Mouse (Mus musculus) embryo, embryonic 10.5 days (tissue): Measurements from ENCODE around the gene Tpcn1.
A peak's percentile ranks its signal among the peaks of the same experiment; 100 is the strongest.

Source experiments
- DNase-seq: peaks from one replicate; pipeline ENCODE4 v3.0.0-alpha.2; 2015; ENCODE audit warnings: low spot score

Gene Tpcn1

DNA sequence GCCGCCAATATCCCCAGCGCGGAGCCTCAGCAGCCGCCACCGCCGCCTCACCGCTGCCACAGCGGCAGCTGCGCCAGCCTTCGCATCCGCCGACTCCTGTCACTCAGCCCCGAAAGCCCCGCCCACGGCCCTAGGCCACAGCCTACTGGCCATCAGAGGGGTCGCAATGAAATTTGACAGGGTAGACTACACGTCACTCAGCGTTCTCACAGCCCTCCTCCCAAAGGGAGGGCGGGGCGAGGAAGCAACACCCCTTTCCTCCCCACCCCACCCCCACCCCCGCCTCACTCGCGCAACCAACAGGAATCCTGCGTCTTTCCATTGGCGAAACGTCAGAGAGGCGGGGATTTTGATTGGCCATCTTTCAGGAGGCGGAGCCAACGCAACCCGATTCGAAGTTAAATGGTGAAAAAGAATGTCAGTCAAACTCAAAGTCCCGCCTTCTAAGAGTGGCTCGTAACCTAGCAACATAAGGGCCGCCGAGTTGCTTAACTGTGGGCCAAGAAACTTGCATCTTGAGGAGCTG is at the start of gene Tpcn1, which contains the start of gene Iqcd:
Tpcn1 (minus strand) TSS at position 105 of the 526 bp plus-strand sequence.
Iqcd (plus strand) TSS at position 448 of the 526 bp plus-strand sequence.
- peak; percentile 100 for DNase-seq

DNA sequence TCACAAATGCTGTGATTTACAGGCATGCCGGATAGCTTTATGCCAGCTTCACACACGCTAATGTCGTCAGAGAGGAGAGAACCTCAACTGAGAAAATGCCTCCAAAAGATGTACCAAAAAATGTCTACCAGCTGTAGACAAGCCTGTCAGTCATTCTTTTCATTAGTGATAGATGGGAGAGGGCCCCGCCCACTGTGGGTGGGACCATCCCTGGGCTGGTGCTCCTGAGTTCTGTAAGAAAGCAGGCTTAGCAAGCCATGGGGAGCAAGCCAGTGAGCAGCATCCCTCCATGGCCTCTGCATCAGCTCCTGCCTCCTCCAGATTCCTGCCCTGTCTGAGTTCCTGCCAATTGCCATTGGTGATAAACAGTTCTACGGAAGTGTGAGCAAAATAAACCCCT is 47.2 kb upstream of the Tpcn1 start:
- no peak for DNase-seq

DNA sequence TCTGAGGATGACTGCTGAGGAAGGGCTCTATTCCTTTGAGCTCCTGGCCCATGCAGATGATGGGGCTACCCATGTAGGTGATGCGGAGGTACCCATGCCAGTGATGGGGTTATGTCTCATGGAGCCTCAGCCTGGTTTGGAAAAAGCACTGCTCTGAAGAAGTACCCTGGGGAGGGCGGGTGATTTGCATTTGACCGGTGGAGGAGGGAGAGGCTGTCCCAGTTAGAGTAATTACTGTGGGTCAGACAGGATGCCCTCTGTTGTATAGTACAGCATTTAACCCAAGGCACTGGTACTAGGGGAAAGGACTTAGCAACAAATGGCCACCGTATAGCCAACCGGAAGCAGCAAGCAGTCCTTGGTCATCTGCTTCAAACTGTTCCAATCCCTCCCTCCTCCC is 46.4 kb upstream of the Tpcn1 start:
- no peak for DNase-seq

DNA sequence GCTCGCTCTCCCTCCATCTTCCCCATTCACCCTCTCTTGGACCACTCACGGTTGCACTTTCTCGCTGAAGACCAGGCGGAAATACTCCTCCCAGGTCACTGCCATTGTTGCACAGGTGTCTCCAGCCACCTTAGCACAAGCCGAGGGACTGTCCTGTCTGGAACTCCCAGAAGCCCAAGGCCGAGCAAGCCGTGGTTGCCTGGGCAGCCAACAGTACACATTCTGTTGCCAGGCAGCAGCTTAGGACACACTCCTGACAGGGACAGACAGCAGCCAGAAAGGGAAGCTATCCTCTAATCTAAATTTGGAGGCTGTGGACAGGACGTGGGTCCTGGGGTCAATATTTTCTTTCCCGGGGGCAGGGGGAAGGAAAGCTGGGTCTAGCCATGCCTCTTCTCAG is 45.7 kb upstream of the Tpcn1 start, which contains the start of gene Cfap73:
Cfap73 (minus strand) TSS at position 105 of the 400 bp plus-strand sequence.
- DNase-seq = no peak

DNA sequence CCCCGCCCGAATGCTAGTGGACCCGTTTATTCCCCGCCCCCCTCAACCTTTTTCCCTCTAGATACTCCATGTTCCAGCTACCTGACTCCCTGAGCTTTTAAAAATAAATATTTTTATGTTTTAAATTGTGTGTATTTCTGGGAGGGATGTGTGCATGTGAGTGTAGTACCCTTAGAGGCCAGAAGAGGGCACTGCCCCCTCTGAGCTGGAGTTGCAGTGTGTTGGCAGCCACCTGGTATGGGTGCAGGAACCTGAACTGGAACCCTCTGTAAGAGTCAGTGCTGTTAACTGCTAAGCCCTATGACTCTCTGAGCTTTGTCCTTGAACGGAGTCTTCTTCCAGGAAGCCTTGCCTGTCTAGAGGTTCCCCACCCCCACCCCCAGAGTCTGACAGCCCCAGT is 43.4 kb upstream of the Tpcn1 start:
- DNase-seq = no peak

DNA sequence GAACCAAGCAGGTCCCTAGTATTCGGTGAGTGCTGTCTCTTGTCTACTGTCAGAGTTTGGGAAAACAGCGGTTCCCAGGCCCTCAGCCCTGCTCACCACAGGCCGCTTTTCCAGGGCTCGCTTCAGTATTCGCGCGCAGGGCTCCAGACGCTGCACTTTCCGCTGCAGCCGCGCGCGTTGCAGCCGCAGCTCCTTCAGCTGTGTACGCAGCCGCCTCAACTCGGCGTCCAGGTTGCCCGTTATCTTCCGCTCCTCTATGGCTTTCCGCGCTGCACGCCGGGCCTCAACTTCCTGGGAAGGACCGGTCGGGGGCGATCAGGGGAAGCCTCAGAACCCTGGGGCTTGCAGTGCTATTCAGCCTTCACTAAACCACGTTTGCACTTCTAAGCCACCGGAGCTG is 42.7 kb upstream of the Tpcn1 start:
- DNase-seq = peak; percentile 41

DNA sequence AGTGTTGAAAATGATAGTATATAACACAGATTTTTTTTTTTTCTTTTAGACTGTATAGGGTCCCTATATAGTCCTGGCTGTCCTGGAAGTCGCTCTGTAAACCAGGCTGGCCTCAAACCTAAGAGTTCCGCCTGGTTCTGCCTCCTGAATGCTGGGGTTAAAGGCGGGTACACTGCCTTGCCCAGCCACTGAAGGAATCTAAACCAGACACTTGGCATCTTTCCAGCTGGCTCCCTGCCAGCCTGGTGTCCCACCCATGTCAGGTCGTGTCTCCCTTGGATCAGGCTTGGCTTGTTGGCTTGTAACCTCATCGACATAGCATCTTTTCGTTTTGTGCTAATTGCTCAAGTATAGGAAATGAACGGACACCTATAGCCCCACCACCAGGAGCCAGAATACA is 40.2 kb upstream of the Tpcn1 start:
- no peak for DNase-seq

DNA sequence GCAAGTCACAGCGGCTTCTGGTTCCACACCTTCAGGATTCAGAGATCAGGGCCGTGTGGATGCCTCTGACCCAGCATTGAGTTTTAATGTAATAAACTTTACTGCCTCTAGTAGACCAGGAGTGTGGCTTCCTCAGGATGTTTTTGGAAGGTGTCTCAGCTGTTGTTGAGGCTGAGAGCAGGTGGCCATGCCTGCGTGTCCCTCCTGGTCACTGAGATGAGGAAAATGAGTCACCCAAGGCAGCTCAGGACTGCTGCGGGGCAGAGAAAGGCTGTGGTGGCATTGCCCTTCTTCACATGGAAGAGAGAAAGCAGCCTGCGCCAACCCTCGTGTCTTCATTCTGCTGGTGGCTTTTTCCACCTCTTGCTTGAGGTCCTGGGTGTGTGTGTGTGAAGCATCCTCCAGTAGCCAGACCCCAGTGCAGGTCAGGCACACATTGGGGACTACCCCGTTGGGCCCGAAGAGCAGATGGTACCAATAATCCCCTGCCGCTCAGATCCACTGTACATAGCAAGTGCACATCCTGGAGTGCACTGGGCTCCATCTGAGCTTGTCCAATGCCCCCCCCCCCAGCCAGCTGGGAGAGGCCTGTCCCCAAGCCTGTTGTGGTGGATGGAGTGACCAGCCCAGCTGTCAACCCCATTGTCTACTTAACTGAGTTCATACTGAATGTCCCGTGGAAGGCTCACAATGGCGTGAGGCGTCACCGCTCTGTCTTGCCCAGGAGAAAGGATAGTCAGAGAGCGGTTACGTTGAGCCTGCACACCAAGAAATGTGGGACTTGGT is 39.2 kb upstream of the Tpcn1 start:
- no peak for DNase-seq

DNA sequence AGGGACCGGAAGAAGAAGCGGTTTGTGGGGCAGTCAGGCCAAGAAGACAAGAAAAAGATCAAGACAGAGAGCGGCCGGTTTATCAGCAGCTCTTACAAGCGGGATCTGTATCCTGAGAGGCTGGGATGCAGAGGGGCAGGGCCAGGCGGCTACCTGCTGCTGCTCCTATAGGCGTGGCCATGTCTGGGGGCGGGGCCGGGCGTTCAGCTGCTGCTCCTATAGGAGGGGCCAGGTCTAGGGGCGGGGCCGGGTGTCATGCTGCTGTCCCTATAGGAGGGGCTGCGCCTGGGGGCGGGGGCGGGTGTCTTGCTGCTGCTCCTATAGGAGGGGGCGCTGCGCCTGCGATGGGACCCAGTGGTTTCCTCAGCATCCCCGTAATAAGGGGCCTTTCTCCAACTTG is 37.9 kb upstream of the Tpcn1 start:
- DNase-seq = peak; percentile 68

DNA sequence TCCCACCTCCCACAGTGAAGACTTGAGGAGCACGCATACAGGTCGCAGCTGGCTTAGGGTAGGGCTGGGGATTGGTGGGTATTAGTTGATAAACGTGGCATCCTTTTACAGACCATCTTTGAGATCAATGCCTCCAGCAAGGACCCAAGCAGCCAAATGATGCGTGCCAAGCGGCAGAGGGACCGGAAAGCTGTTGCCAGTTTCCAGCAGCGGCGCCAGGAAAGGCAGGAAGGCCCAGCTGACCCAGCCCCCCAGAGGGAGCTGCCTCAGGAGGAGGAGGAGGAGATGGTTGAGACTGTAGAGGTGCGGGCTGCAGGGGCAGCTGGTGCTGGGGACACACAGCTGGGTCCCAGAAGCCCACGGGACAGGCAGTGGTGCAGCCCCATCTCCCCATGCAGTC is 36.0 kb upstream of the Tpcn1 start:
- DNase-seq = no peak

DNA sequence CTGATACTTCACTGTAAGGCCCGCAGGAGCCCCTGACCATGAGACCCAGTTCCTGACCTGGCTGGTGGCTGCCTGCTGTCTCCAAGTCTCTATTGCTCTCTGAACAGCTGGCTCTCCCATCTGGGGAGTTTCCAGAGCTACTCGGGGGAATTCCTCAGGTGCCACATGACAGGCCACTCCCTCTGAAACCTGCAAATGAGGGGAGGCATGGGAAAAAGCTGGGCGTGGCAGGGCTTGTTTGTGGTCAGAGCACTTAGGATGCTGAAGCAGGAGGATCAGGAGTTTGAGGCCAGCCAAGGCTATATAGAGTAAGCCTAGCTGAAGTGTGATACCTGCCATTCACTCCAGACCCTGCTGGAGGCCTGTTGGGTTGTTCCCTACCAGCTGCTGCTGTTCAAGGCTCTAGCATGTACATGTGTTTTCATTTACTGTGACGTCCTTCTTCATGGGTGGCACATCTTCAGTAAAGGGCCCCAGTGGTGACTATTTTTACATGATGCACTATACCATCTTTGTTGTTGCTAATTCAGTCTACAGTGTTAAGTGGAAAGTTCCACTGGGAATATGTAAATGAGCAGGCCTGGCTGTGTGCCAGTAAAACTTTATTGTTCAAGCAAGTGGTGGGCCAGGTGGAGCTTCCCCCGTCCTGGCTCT is 33.9 kb upstream of the Tpcn1 start:
- DNase-seq = no peak

DNA sequence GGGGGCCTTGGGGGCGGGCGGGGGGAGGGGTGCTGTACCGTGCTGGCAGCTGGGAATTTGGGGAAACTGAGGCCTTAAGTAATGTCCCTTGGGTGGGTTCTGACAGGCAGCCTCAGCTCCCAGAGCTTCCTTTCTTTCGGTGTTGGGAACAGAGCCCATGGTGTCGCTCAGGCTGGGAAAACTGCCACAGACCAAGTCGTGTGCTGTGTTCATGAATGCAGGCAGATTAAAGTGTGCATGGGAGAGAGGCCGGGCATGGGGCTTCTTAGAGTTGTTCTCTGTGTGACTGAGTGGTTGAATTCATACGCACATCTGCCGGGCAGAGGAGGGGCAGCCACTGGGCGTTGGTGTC is 33.3 kb upstream of the Tpcn1 start:
- no peak for DNase-seq

DNA sequence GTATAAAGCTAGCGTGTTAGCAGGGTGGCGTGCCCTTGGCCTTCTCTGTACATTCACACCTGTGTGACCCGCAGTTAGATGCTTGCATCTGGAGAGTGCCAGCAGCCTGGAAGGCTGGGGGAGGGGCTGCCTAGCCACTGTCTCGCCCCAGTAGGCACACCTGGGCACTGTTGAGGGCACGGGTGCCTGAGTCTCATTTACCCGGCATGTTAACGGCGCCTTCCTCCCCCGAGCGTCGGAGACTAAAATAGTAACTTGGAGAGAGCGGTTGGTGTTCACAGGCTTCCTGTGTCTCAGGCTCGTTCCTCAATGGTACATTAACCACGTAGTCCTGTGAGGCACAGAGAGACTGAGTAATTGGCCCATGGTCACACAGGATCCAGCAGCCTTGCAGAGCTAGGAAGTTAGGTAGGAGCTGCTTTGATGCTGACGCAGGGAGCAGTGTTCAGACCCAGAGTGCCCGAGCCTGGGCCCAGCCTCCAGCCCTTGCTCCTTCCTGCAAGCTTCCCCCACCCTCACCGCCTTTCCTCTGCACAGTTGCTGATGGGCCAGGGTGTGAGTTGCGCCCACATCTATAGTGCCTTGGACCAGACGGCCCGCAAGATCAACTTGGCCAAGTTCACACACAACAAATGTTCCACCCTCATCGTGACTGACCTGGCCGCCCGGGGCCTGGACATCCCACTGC is 32.7 kb upstream of the Tpcn1 start:
- no peak for DNase-seq

DNA sequence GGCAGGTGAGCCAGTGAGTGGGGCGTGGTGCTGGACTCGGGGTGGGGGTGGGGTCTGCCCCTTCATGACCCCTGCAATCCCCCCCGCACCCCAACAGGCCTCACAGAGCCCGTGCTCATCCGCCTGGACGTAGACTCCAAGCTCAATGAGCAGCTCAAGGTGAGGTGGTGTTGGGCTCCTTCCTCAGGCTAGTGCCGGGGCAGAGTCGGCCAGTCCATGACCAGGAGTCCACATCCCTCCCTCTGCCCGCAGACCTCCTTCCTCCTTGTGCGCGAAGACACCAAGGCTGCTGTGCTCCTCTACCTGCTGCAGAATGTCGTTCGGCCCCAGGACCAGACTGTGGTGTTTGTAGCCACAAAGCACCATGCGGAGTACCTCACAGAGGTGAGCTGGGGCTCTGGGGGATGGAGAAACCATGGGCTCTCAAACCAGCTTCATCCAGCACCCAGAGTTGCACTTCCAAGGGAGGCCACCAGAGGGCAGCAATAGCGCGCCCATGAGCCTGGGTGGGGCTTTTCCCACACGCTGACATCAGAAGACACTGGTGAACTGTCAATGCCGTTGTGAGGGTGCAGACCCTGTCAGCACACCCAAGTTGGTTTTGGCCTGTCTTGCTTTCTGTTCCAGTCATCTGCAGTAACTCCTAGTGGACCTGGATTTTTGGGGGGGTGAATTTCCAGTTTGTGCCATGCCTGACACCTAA is 32.1 kb upstream of the Tpcn1 start:
- DNase-seq = peak; percentile 86

DNA sequence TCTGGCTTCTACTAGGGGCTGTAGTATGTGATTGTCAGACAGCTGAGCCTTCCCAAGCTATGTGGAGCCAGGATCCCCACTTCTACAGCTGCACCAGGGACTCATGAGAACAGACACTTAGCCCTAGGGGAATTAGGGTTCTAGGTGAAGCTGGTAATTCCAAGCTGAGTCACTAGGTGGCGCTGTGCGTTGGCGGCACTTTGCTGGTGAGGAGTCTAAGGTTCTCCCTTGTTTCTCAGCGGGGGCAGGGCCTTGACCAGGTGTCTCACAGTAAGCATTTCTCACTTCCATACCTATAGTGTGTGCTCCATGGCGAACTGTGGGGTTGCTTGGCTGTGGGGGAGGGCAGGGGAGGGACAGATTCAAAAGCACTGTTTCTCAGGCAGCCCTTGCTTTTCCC is 30.7 kb upstream of the Tpcn1 start:
- DNase-seq = peak; percentile 74

DNA sequence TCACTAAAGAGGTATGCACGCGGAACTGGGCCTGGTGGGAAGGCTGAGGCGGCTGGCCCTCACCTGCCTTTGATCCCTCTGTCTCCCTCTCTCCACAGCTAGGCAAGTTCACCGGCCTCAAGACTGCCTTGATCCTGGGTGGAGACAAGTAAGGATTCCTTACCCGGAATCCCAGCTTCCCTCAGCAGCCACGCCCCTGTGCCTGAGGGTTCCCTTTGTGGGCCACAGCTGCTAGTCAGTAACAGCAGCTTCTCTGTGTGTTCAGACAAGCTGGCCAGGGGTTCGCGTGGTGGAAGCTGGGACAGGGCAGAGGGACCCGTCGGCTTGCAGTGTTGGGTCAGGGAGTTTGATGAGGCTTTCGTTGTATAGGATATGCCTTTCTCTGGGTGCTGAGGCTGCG is 30.3 kb upstream of the Tpcn1 start:
- DNase-seq = no peak

DNA sequence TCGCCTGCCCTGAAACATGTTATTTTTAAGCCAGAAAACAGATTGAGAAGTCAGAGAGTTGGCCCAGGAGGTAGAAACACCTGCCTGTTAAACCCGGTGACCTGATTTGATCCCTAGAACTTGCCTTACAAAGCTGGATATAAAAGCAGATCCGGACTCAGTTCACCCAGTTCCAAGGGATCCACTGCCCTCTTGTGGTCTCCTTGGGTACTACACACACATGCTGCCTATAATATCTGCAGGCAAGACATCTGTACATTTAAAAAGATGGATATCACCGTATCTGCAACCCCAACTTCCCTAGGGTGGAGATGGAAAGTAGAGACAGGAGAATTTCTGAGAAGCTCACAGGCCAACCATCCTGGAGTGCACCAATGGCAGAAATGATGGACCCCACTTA is 27.4 kb upstream of the Tpcn1 start:
- peak; percentile 52 for DNase-seq

DNA sequence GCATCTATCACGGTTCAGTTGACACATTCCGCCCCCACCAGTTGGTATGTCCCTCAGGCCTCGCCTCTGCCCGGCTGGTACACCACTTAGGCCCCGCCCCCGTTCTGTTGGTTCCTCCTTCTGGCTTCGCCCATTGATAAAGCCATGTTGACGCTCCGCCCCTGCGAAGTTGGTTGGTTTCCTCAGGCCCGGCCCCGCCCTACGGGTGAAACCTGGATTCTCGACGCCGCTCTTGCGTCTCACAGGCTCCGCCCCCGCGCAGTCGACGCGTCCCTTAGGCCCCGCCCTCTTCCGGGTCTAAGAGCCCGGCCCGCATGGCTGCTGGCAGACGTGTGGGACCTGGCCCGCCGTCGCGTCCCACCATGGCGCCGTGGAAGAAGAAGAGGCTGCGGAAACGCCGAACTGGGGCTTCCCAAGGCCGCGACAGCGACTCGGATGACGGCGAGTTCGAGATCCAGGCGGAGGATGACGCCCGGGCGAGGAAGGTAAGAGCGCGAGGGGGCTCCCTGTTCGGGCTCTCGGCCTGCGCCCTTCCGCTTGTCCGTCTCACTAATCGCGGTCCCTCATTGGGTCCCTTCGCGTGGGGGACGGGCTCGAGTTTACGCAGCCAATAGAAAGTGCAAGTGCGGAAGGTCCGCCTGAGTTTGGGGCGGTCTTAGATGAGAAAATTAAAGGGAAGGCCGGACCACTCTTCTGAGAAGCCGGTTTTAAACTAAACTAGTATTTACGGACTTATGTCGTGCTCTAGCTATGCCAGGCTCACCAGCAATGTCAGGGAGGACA is 24.5 kb upstream of the Tpcn1 start:
- DNase-seq = peak; percentile 100

DNA sequence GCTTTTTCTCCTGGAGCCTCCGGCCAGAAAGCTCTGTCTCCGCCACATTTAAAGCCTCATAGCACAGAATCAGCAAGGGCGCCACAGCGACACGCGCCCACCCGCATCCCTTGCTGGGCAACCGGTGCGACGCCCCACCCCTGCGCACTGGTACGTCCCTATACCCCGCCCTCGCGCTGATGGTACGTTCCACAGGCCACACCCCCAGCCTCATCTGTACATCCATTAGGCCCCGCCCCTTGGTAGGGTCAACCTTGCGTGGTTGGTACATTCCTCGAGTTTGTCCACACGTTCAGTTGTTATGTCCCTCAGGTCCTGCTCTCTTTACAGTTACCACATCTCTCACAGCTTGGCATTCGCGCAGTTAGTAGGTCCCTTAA is 24.0 kb upstream of the Tpcn1 start, which contains the start of the genes Rita1 and Ddx54:
Rita1 (minus strand) TSS at position 148 of the 380 bp plus-strand sequence.
Ddx54 (plus strand) TSS at position 298 of the 380 bp plus-strand sequence.
- DNase-seq = peak; percentile 98

DNA sequence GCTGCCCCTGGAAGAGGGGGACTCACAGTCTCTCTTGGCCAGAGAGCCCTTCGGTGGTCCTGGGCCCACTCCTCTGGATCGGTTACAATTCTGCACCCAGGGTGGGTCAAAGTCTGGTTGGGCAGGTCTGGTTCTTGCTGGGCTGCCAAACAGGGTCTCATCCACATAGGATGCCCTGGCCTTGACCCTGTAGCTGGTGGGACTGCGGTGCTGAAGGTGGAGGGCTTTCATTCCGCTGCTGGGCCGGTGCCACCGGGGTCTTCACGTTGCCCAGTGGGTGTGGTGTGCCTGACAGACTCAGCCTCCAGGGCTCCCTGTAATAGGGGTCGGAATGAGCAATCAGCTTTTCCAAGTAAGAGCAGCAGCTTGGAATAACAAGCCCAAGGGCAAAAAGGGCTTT is 22.9 kb upstream of the Tpcn1 start:
- DNase-seq = no peak

DNA sequence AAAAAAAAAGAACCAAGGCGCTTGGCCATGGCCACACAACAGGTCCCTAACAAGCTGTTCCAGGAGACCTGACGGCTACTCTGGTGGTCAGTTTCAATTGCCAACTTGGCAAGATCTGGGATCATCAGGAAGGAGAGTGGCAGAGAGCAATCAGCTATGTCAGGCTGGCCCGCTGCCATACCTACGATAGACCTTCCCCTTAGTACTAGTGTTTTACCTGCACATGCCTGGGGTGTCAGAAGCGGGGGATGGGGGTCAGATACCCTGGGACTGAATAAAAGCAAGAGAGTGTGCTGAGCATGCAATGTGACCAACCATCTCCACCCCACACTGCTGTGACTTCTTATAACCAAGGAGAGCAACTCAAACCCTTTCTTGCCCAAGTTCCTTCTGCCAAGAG is 22.4 kb upstream of the Tpcn1 start:
- no peak for DNase-seq
